Mouse (Mus musculus): ENCODE data around the gene Fbxw2. TPM values are rescaled to one million over a fixed set of nuclear protein-coding genes. Genes with fewer than 3 reads are reported as not detected.

The Fbxw2 gene
- polyA plus RNA-seq (2017; shearing (Covaris generic)): 102 TPM

DNA sequence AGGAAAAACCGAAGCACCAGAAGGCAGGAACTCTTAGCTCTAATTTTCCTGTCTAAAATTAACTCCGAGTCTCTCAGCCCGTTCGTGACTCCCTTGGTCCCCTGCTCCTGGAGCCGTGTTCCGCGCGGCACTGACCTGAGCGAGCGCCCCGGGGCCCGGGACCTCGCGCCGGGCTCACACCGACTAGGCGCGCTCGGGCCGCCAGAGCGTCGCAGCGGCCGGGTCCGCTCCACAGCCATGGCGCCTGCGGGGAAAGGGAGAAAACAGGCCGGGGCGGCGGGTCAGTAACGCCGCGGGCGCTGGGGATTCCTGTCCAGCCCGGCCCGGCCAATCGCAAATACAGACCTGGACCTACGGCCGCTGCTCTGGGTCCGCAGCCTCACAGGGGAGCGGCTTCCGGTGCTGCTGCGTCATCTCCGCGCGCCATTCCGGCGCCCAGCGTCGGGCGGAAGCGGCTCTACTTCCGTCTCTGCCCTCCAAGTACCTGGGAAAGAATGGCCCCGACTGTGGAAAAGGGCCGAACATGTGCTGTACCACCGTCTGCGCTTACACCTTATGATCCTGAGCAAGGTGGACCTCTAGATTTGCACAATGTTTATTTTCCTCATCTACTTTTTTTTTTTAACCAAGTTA, at the start of gene Fbxw2:
Gene Fbxw2, minus strand, starts transcription at position 485 of the 633 bp plus-strand sequence.

DNA sequence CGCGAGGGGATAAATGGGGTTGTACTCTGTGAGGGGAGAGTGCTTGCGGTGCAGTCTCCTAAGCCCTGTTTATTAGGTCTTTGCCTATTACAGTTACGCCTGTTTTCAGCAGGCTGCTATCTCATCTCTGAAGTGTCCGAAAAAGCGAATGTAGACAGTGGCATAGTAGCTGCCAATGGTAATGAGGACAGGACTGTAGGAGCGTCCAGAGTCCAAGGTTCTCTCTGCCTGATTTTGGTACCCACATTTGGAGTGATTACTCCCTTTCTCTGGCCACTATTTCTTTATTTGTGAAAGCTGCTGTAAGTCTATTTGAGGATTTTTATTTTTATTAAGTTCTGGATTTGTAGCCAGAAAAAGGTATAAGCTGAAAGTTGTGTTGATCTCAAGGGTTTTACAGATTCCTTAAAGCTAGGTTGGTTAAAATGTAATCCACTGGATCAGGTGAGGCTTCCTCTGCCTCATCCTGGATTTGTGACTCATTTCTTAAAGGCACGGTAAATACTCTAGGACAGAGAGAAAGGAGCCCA, 48.8 kb upstream of the Fbxw2 start, which contains the start of gene Psmd5:
Gene Psmd5, minus strand, starts transcription at position 153 of the 530 bp plus-strand sequence.

GRCm38 (mm10) chr2:34874271-34874670, 48.2 kb upstream of the Fbxw2 start, which contains the start of gene Cutal:
Gene Cutal (plus strand): TSS chr2:34874396.

GRCm38 (mm10) chr2:34832766-34833457, 6.8 kb upstream of the Fbxw2 start, which contains the start of gene Gm34653:
Gene Gm34653 (plus strand): TSS chr2:34833007.

GRCm38 (mm10) chr2:34799357-34800256, 26.5 kb downstream of the Fbxw2 start, which contains the start of gene Rabepk:
Gene Rabepk (minus strand): TSS chr2:34799912.

GRCm38 (mm10) chr2:34771368-34772226, 54.5 kb downstream of the Fbxw2 start, which contains the start of gene Hspa5:
Gene Hspa5 (plus strand): TSS chr2:34771970.

DNA sequence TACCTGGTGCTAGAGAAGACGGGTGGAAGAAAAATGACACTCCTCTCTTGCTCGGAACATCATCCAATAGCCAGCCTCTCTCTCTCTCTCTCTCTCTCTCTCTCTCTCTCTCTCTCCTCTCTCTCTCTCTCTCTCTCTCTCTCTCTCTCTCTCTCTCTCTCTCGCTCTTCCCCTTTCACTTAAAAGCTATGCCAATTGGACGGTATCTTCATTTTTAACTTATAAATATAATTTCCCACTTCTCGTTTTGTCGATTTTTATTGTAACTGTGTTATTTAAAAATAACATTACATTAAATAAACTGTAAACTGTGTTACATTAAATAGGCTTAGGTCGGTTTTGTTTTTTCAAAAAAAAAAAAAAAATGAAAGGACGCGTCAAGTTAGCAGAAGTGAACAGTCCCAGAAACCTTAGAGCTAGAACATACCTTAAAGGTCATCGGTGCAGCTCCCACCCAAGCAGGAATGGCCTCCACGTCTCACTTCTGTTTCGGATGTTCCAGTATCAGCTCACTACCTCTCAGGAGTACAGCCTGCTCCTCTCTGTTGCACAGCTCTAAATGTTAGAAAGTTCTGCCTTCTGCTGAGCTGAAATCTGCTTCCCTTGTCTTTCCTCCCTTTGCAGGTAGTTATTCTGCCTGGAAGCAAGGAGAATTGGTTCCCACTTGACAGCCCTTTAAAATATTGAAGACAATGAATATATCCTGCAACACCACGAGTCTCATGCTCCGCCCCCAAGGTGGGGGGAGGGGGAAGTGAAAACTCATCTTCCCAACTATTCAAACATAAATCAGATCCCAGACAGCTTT, 71.4 kb downstream of the Fbxw2 start, which contains the start of gene Gapvd1:
Gene Gapvd1, minus strand, starts transcription at position 682 of the 808 bp plus-strand sequence.

Other genes with a start within 250 kb of the Fbxw2 start
- gene Gapvd1, start 71.1 kb downstream of the Fbxw2 start, polyA plus RNA-seq (2017; shearing (Covaris generic)): 133 TPM
- gene Hspa5, start 54.3 kb downstream of the Fbxw2 start, polyA plus RNA-seq (2017; shearing (Covaris generic)): 634 TPM
- gene Rabepk, start 26.4 kb downstream of the Fbxw2 start, polyA plus RNA-seq (2017; shearing (Covaris generic)): 52.3 TPM
- not detected for gene Gm34653, start 6.7 kb upstream of the Fbxw2 start, polyA plus RNA-seq (2017; shearing (Covaris generic))
- not detected for gene Cutal, start 48.1 kb upstream of the Fbxw2 start, polyA plus RNA-seq (2017; shearing (Covaris generic))
- 105 TPM for gene Psmd5, start 48.7 kb upstream of the Fbxw2 start, polyA plus RNA-seq (2017; shearing (Covaris generic))
- 1.2 TPM for gene Phf19, start 87.7 kb upstream of the Fbxw2 start, polyA plus RNA-seq (2017; shearing (Covaris generic))
- 566 TPM for gene Traf1, start 135.5 kb upstream of the Fbxw2 start, polyA plus RNA-seq (2017; shearing (Covaris generic))
- 0.45 TPM for gene Hc, start 235.1 kb upstream of the Fbxw2 start, polyA plus RNA-seq (2017; shearing (Covaris generic))